Mouse (Mus musculus): ENCODE measurements around the gene Gm10256. TPM values are rescaled to one million over a fixed set of nuclear protein-coding genes. Genes with fewer than 3 reads are reported as not detected.
"Not testable (repeated sequence)": the region's sequence is repeated elsewhere in the genome, so short reads cannot be mapped to it uniquely, and the experiment has no call there.

Gene Gm10256
- not detected in 2 replicates for polyA plus RNA-seq (2016; fragmentation: Nextera tagmentation; extraction: Ambion mirVana)

GRCm38 (mm10) chrY:2830380-2830779 lies at the start of gene Gm10256, which contains the start of gene Rbmy:
TSS of gene Gm10256 (plus strand) at chrY:2830699.
TSS of gene Rbmy (plus strand) at chrY:2830680.
- not testable (repeated sequence) for H3K27me3 ChIP-seq (ENCODE audit: insufficient read depth, poor library complexity, severe bottlenecking); DNase-seq (ENCODE audit: low spot score); H3K9me3 ChIP-seq; H3K27ac ChIP-seq; H3K4me3 ChIP-seq; H3K36me3 ChIP-seq; H3K4me1 ChIP-seq (replicated peaks)
- no CpG with 5 or more reads among the region's 9 CpGs for WGBS

DNA sequence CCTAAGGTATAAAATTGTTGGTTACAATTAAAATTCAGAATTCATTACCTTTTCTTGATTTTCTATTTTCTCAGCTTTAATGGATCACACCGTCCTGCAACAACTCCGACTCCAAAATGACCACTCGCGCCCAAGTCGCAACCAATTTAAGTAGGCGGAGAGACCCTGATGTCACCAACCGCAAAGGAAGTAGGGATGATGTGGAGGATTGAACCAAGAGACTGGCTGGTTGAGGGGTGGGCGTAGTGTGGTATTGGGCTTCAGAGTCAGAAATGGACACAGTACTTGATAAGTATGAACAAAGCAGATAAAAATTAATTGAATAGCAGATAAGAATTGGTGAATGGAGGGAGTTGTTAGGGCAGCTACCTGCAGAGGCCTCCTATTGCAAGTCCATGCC lies 34.4 kb upstream of the Gm10256 start, which contains the start of gene Gm4064:
Gm4064 (minus strand) TSS at position 101 of the 400 bp plus-strand sequence.
- not testable (repeated sequence) for H3K4me3 ChIP-seq; H3K4me1 ChIP-seq (replicated peaks); H3K27me3 ChIP-seq (ENCODE audit: insufficient read depth, poor library complexity, severe bottlenecking); H3K36me3 ChIP-seq; H3K9me3 ChIP-seq; H3K27ac ChIP-seq; DNase-seq (ENCODE audit: low spot score)
- no CpG with 5 or more reads among the region's 8 CpGs for WGBS

GRCm38 (mm10) chrY:2900689-2901088 lies 70.2 kb downstream of the Gm10256 start, which contains the start of gene Gm10352:
TSS of gene Gm10352 (plus strand) at chrY:2900989.
- H3K36me3 ChIP-seq; DNase-seq (ENCODE audit: low spot score); H3K9me3 ChIP-seq; H3K27me3 ChIP-seq (ENCODE audit: insufficient read depth, poor library complexity, severe bottlenecking); H3K27ac ChIP-seq; H3K4me3 ChIP-seq; H3K4me1 ChIP-seq (replicated peaks): not testable (repeated sequence)
- no CpG with 5 or more reads among the region's 9 CpGs for WGBS

Other genes with a start within 250 kb of the Gm10256 start
- gene H2al2c, start 231.6 kb upstream of the Gm10256 start, polyA plus RNA-seq (2016; fragmentation: Nextera tagmentation; extraction: Ambion mirVana): not detected in 2 replicates
- not detected in 2 replicates for gene Sry, start 167.0 kb upstream of the Gm10256 start, polyA plus RNA-seq (2016; fragmentation: Nextera tagmentation; extraction: Ambion mirVana)
- gene H2al2b, start 110.0 kb upstream of the Gm10256 start, polyA plus RNA-seq (2016; fragmentation: Nextera tagmentation; extraction: Ambion mirVana): not detected in 2 replicates
- not detected in 2 replicates for gene Gm4064, start 34.5 kb upstream of the Gm10256 start, polyA plus RNA-seq (2016; fragmentation: Nextera tagmentation; extraction: Ambion mirVana)
- not detected in 2 replicates for gene Rbmy, start within 50 bp of the Gm10256 start, polyA plus RNA-seq (2016; fragmentation: Nextera tagmentation; extraction: Ambion mirVana)
- gene Gm10352, start 70.3 kb downstream of the Gm10256 start, polyA plus RNA-seq (2016; fragmentation: Nextera tagmentation; extraction: Ambion mirVana): not detected in 2 replicates
- not detected in 2 replicates for gene Gm29289, start 101.9 kb downstream of the Gm10256 start, polyA plus RNA-seq (2016; fragmentation: Nextera tagmentation; extraction: Ambion mirVana)